Mouse (Mus musculus) ES-E14 (cell line): ENCODE data around the gene Mx1.

ENCODE experiments used
- CHD2 ChIP-seq: IDR thresholded peaks from 2 replicates; pipeline ENCODE4 v1.6.1; 2014; ENCODE audit warnings: mild to moderate bottlenecking, low read depth, low read length, inconsistent platforms
- HCFC1 ChIP-seq: IDR thresholded peaks from 2 replicates; pipeline ENCODE4 v1.6.1; 2012; ENCODE audit warnings: low read length, inconsistent platforms, borderline replicate concordance; ENCODE audit not compliant: insufficient read depth
- ZC3H11A ChIP-seq: IDR thresholded peaks from 2 replicates; pipeline ENCODE4 v1.6.1; 2012; ENCODE audit warnings: low read depth, mild to moderate bottlenecking, inconsistent platforms, low read length, borderline replicate concordance

DNA sequence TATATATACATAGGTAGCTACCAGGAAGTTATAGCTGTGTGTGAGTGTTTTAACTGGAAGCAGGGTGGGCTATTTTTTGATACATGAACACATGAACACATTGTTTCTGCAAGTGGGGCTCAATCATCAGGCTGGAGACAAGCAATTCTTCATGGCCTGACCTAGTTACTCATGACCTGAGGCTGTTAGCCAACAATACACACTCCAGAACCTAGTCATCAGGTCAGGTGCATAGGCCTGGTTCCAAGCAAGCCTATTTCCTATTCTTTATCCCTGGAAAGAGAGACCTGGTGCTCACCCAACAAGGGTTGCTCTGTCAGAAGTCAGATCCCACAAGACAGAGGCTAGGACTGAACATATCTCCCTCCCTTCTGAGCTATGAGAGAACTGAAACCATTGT, 48.8 kb upstream of the Mx1 start:
- no peak for TF ChIP-seq ZC3H11A
- TF ChIP-seq CHD2, result no peak
- no peak for TF ChIP-seq HCFC1
